Comparison of ENCODE assay signal across 12 mouse cellular contexts in the genomic region with DNA sequence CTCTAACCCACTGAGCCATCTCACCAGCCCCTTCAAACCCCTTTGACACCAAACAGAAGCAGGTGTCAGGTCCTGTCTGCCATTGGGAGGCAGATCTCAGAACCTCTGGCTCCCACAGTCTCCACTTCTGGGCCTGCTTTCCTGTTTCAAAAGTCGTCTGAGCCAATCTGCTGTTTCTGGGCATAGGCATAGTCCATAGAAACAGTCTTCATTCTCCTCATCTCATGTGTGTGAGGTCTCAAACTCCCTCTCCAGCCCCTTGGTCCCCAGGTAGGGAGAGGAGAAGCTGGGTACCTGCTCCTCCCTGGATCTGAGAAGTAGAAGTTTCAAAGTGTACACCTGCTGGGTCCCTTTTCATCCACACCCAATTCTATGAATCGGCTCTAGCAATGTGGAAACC. TPM values are rescaled to one million over a fixed set of nuclear protein-coding genes. Genes with fewer than 3 reads are reported as not detected.
DNase-seq lines count a peak whose midpoint lies in the region; ATAC-seq and TF ChIP-seq lines count a peak whose summit lies in the region.
"Had no signal": no experiment of that assay in that cellular context is flagged by ENCODE, and none has a peak within 500 bp of the region (broad histone marks: within the 10 kb centered on the region; RNA-seq: fewer than 3 reads in every experiment).

No protein-coding gene starts in this region.

- peak overlapping the region; percentile 84 for H3K4me2 ChIP-seq in heart, embryonic 11.5 days
- H3K4me2 ChIP-seq in lung, embryonic 15.5 days, result peak overlapping the region; percentile 93
- peak overlapping the region; percentile 59 for H3K4me2 ChIP-seq in hindbrain, embryonic 16.5 days (ENCODE audit: low read length)
- peak overlapping the region; percentile 84 for H3K4me2 ChIP-seq in neural tube, embryonic 15.5 days

- WGBS in heart, embryonic 11.5 days (ENCODE audit: insufficient replicate concordance), result 20% methylated on average over 2 of the region's 2 CpGs
- WGBS in heart, adult 2 months, result 34% methylated on average over 2 of the region's 2 CpGs
- 45% methylated on average over 2 of the region's 2 CpGs for WGBS in lung, embryonic 15.5 days
- WGBS in hindbrain, embryonic 16.5 days, result 18% methylated on average over 2 of the region's 2 CpGs
- WGBS in neural tube, embryonic 15.5 days, result 31% methylated on average over 2 of the region's 2 CpGs

- intact Hi-C loops in heart, adult 2 months (cut with DNase I), result no loop called here

- peak overlapping the region; percentile 86 for H3K27ac ChIP-seq in heart, embryonic 11.5 days (ENCODE audit: low read depth, low read length)
- H3K27ac ChIP-seq in heart, adult 2 months, result no peak overlapping the region
- no peak overlapping the region for H3K27ac ChIP-seq in lung, embryonic 15.5 days
- peak overlapping the region; percentile 72 for H3K27ac ChIP-seq in hindbrain, embryonic 16.5 days (ENCODE audit: low read depth, low read length)
- peak overlapping the region; percentile 73 for H3K27ac ChIP-seq in neural tube, embryonic 15.5 days (replicated peaks)

- peak overlapping the region; percentile 77 for H3K4me3 ChIP-seq in heart, embryonic 11.5 days (ENCODE audit: low read depth, low read length)
- no peak overlapping the region for H3K4me3 ChIP-seq in heart, adult 2 months
- no peak overlapping the region for H3K4me3 ChIP-seq in lung, embryonic 15.5 days
- peak overlapping the region; percentile 89 for H3K4me3 ChIP-seq in hindbrain, embryonic 16.5 days (ENCODE audit: low read length)
- H3K4me3 ChIP-seq in neural tube, embryonic 15.5 days (replicated peaks), result peak overlapping the region; percentile 73

- peaks cover 9% of the 10 kb centered on the region; the same call in 1 of the 2 replicates for H3K27me3 ChIP-seq in heart, embryonic 11.5 days (ENCODE audit: control insufficient read depth, insufficient read depth, low read length)
- H3K27me3 ChIP-seq in heart, adult 2 months (ENCODE audit: control insufficient read depth, insufficient read depth, low read length), result peaks cover 8% of the 10 kb centered on the region
- H3K27me3 ChIP-seq in lung, embryonic 15.5 days, result peaks cover 64% of the 10 kb centered on the region
- H3K27me3 ChIP-seq in hindbrain, embryonic 16.5 days (replicated peaks; ENCODE audit: control insufficient read depth, insufficient read depth, low read length), result no peaks in the 10 kb centered on the region
- 0 out of 2 replicates have a peak, but pooled peaks cover 5% of the 10 kb centered on the region for H3K27me3 ChIP-seq in neural tube, embryonic 15.5 days (replicated peaks)

- TF ChIP-seq EP300 in heart, adult 2 months (IDR thresholded peaks at IDR 0.05; ENCODE audit: insufficient read depth, low read depth, low read length), result no peak

- ATAC-seq in heart, embryonic 11.5 days (replicated peaks; ENCODE audit: insufficient number of reproducible peaks, low FRiP score, low TSS enrichment), result no peak
- no peak for ATAC-seq in lung, embryonic 15.5 days (ENCODE audit: borderline replicate concordance, extremely low read depth, low FRiP score, low TSS enrichment)
- ATAC-seq in hindbrain, embryonic 16.5 days, result no peak
- no peak for ATAC-seq in neural tube, embryonic 15.5 days (ENCODE audit: low FRiP score)

- no peak for DNase-seq in heart, adult 2 months
- no peak for DNase-seq in lung, postnatal 10 days
- DNase-seq in adrenal gland, adult 18-20 months (ENCODE audit: low spot score in 2 of 2), result no peak
- no peak for DNase-seq in cerebellum, adult 11-12 months
- DNase-seq: cerebellum, adult 9-10 months had no signal

- TF ChIP-seq POLR2A in heart, adult 2 months (IDR thresholded peaks at IDR 0.05; ENCODE audit: insufficient read depth, low read depth, low read length), result no peak

- no peaks in the 10 kb centered on the region for H3K9me3 ChIP-seq in heart, embryonic 11.5 days (replicated peaks; ENCODE audit: control insufficient read depth, low read length)
- no peaks in the 10 kb centered on the region for H3K9me3 ChIP-seq in lung, embryonic 15.5 days
- no peaks in the 10 kb centered on the region for H3K9me3 ChIP-seq in hindbrain, embryonic 16.5 days (ENCODE audit: control insufficient read depth, low read length)
- H3K9me3 ChIP-seq in neural tube, embryonic 15.5 days (replicated peaks), result no peaks in the 10 kb centered on the region

- no peak for TF ChIP-seq CTCF in heart, adult 2 months (IDR thresholded peaks at IDR 0.05)

- no peaks in the 10 kb centered on the region for H3K36me3 ChIP-seq in heart, embryonic 11.5 days (ENCODE audit: control insufficient read depth, insufficient read depth, low read length)
- H3K36me3 ChIP-seq in heart, adult 2 months (ENCODE audit: control insufficient read depth, insufficient read depth, low read length), result no peaks in the 10 kb centered on the region
- H3K36me3 ChIP-seq in lung, embryonic 15.5 days, result no peaks in the 10 kb centered on the region
- peaks cover 2% of the 10 kb centered on the region; the same call in 1 of the 2 replicates for H3K36me3 ChIP-seq in hindbrain, embryonic 16.5 days (ENCODE audit: control insufficient read depth, insufficient read depth, low read length)
- H3K36me3 ChIP-seq in neural tube, embryonic 15.5 days, result no peaks in the 10 kb centered on the region

- H3K9ac ChIP-seq in heart, embryonic 11.5 days (ENCODE audit: low read depth, low read length), result peak overlapping the region; percentile 77
- no peak overlapping the region for H3K9ac ChIP-seq in heart, adult 2 months (ENCODE audit: low read depth, low read length)
- H3K9ac ChIP-seq in lung, embryonic 15.5 days, result no peak overlapping the region
- peak overlapping the region; percentile 85 for H3K9ac ChIP-seq in hindbrain, embryonic 16.5 days (ENCODE audit: low read depth, low read length)
- H3K9ac ChIP-seq in neural tube, embryonic 15.5 days (replicated peaks), result peak overlapping the region; percentile 79

- no peaks in the 10 kb centered on the region for H3K79me2 ChIP-seq in heart, adult 2 months (replicated peaks; ENCODE audit: control insufficient read depth, insufficient read depth, low read length)

- H3K4me1 ChIP-seq in heart, embryonic 11.5 days (ENCODE audit: control insufficient read depth, insufficient read depth, low read length), result peaks cover 9% of the 10 kb centered on the region; the same call in 1 of the 2 replicates
- no peaks in the 10 kb centered on the region for H3K4me1 ChIP-seq in heart, adult 2 months (ENCODE audit: control insufficient read depth, insufficient read depth, low read length)
- peaks cover 7% of the 10 kb centered on the region for H3K4me1 ChIP-seq in lung, embryonic 15.5 days
- H3K4me1 ChIP-seq in hindbrain, embryonic 16.5 days (ENCODE audit: control insufficient read depth, insufficient read depth, low read depth, low read length), result peaks cover 13% of the 10 kb centered on the region
- peaks cover 29% of the 10 kb centered on the region for H3K4me1 ChIP-seq in neural tube, embryonic 15.5 days

RNA-seq across cellular contexts. Expression of gene Ppp1r1a, which starts 1.3 kb away (rescaled TPM):
- 82.6 and 82.9 TPM in 2 replicates for polyA plus RNA-seq in heart, embryonic 11.5 days (2014; fragmentation: Nextera tagmentation; extraction: Ambion mirVana)
- total RNA-seq in heart, adult 2 months (2021), result 10 to 100 TPM in 1 of 2 experiments, 1 to 10 TPM in 1; 9.0 to 11.6 TPM
- 3.2 and 5.7 TPM in 2 replicates for polyA plus RNA-seq in heart, adult 2 months (2012; rRNA removed)
- 8.0 and 8.9 TPM in 2 replicates for polyA plus RNA-seq in lung, embryonic 15.5 days (2015; fragmentation: Nextera tagmentation; extraction: Ambion mirVana)
- polyA plus RNA-seq in hindbrain, embryonic 16.5 days (2015; fragmentation: Nextera tagmentation; extraction: Ambion mirVana), result 143 and 161 TPM in 2 replicates
- 94.4 and 118 TPM in 2 replicates for polyA plus RNA-seq in neural tube, embryonic 15.5 days (2015; fragmentation: Nextera tagmentation; extraction: Ambion mirVana)
- 10 to 100 TPM; 18.1 to 19.8 TPM for total RNA-seq in adrenal gland, adult 18-20 months (2021)

RNA-seq across cellular contexts. Expression of gene Glycam1, which starts 28.4 kb away (rescaled TPM):
- not detected in 2 replicates for polyA plus RNA-seq in heart, embryonic 11.5 days (2014; fragmentation: Nextera tagmentation; extraction: Ambion mirVana)
- total RNA-seq in heart, adult 2 months (2021), result not detected
- polyA plus RNA-seq in heart, adult 2 months (2012; rRNA removed), result not detected in 2 replicates
- polyA plus RNA-seq in lung, embryonic 15.5 days (2015; fragmentation: Nextera tagmentation; extraction: Ambion mirVana), result not detected in 2 replicates
- not detected in 2 replicates for polyA plus RNA-seq in hindbrain, embryonic 16.5 days (2015; fragmentation: Nextera tagmentation; extraction: Ambion mirVana)
- polyA plus RNA-seq in neural tube, embryonic 15.5 days (2015; fragmentation: Nextera tagmentation; extraction: Ambion mirVana), result not detected in 2 replicates
- total RNA-seq in adrenal gland, adult 18-20 months (2021), result not detected
- total RNA-seq: left cerebral cortex, adult 8-10 months had no signal
- polyA plus RNA-seq: C2C12; frontal cortex, adult 2 months had no signal

RNA-seq across cellular contexts. Expression of gene Pde1b, which starts 33.6 kb away (rescaled TPM):
- 4.0 and 4.3 TPM in 2 replicates for polyA plus RNA-seq in heart, embryonic 11.5 days (2014; fragmentation: Nextera tagmentation; extraction: Ambion mirVana)
- total RNA-seq in heart, adult 2 months (2021), result 1 to 10 TPM in 1 of 2 experiments, under 1 TPM in 1; 0.99 to 1.0 TPM
- polyA plus RNA-seq in heart, adult 2 months (2012; rRNA removed), result 2.2 and 2.8 TPM in 2 replicates
- 2.2 and 2.3 TPM in 2 replicates for polyA plus RNA-seq in lung, embryonic 15.5 days (2015; fragmentation: Nextera tagmentation; extraction: Ambion mirVana)
- polyA plus RNA-seq in hindbrain, embryonic 16.5 days (2015; fragmentation: Nextera tagmentation; extraction: Ambion mirVana), result 89.3 and 91.0 TPM in 2 replicates
- polyA plus RNA-seq in neural tube, embryonic 15.5 days (2015; fragmentation: Nextera tagmentation; extraction: Ambion mirVana), result 77.9 and 89.8 TPM in 2 replicates
- 1 to 10 TPM; 5.1 to 8.6 TPM for total RNA-seq in adrenal gland, adult 18-20 months (2021)

Comparison
In these comparisons a context has a peak if more than half of its experiments do, and no peak if none do; other contexts are left out.
1. H3K27ac ChIP-seq: peak in heart, embryonic 11.5 days (single experiment), hindbrain, embryonic 16.5 days (single experiment) and neural tube, embryonic 15.5 days (single experiment); none in heart, adult 2 months (single experiment) and lung, embryonic 15.5 days (single experiment).
2. H3K4me3 ChIP-seq: peak in heart, embryonic 11.5 days (single experiment), hindbrain, embryonic 16.5 days (single experiment) and neural tube, embryonic 15.5 days (single experiment); none in heart, adult 2 months (single experiment) and lung, embryonic 15.5 days (single experiment).
3. H3K9ac ChIP-seq: peak in heart, embryonic 11.5 days (single experiment), hindbrain, embryonic 16.5 days (single experiment) and neural tube, embryonic 15.5 days (single experiment); none in heart, adult 2 months (single experiment) and lung, embryonic 15.5 days (single experiment).
4. RNA of gene Pde1b, which starts 33.6 kb away (polyA plus RNA-seq): 89.3 to 91.0 TPM in hindbrain, embryonic 16.5 days and 77.9 to 89.8 TPM in neural tube, embryonic 15.5 days; 4.0 to 4.3 TPM in heart, embryonic 11.5 days, 2.2 to 2.8 TPM in heart, adult 2 months and 2.2 to 2.3 TPM in lung, embryonic 15.5 days; every median in the first group is over 10 times any median in the second.
5. Peak in every context shown above with its lines, with median percentiles within 50 percentile points of each other: H3K4me2 ChIP-seq.